Mouse (Mus musculus): Measurements from ENCODE around the gene Oaf. TPM values are rescaled to one million over a fixed set of nuclear protein-coding genes. Genes with fewer than 3 reads are reported as not detected.

Gene Oaf
- 10 to 100 TPM; 14.4 to 23.9 (median 18.0) TPM for total RNA-seq (2022)

- DNase-seq (ENCODE audit: low spot score in 2 of 2), result peak; percentile 62 to 76
These were observed at the start of gene Oaf for GRCm38 (mm10) chr9:43239712-43240593. Gene Oaf (minus strand): TSS chr9:43239911.

GRCm38 (mm10) chr9:43286870-43287269 is 47.2 kb upstream of the Oaf start:
- DNase-seq (ENCODE audit: low spot score in 2 of 2), result peak in 1 of 2 experiments; percentile 59

GRCm38 (mm10) chr9:43285281-43285680 is 45.6 kb upstream of the Oaf start:
- DNase-seq (ENCODE audit: low spot score in 2 of 2), result no peak

- peak; percentile 58 to 85 for DNase-seq (ENCODE audit: low spot score in 2 of 2)
These were observed 44.6 kb upstream of the Oaf start for GRCm38 (mm10) chr9:43284284-43284683.

- DNase-seq (ENCODE audit: low spot score in 2 of 2), result no peak
These were observed 34.0 kb upstream of the Oaf start for GRCm38 (mm10) chr9:43273735-43274134.

- DNase-seq (ENCODE audit: low spot score in 2 of 2), result no peak
These were observed 32.2 kb upstream of the Oaf start for GRCm38 (mm10) chr9:43271761-43272518.

GRCm38 (mm10) chr9:43270723-43271252 is 31.1 kb upstream of the Oaf start:
- DNase-seq (ENCODE audit: low spot score in 2 of 2), result peak; percentile 57 to 64

- peak; percentile 44 to 48 for DNase-seq (ENCODE audit: low spot score in 2 of 2)
These were observed 29.5 kb upstream of the Oaf start for GRCm38 (mm10) chr9:43269166-43269565.

- DNase-seq (ENCODE audit: low spot score in 2 of 2), result no peak
These were observed 27.6 kb upstream of the Oaf start for GRCm38 (mm10) chr9:43267357-43267756.

GRCm38 (mm10) chr9:43265194-43265593 is 25.5 kb upstream of the Oaf start:
- DNase-seq (ENCODE audit: low spot score in 2 of 2), result no peak

GRCm38 (mm10) chr9:43263946-43264451 is 24.3 kb upstream of the Oaf start:
- no peak for DNase-seq (ENCODE audit: low spot score in 2 of 2)

- no peak for DNase-seq (ENCODE audit: low spot score in 2 of 2)
These were observed 23.3 kb upstream of the Oaf start for GRCm38 (mm10) chr9:43262811-43263550.

GRCm38 (mm10) chr9:43262390-43262789 is 22.7 kb upstream of the Oaf start:
- DNase-seq (ENCODE audit: low spot score in 2 of 2), result no peak

GRCm38 (mm10) chr9:43261941-43262340 is 22.2 kb upstream of the Oaf start:
- no peak for DNase-seq (ENCODE audit: low spot score in 2 of 2)

GRCm38 (mm10) chr9:43261124-43261907 is 21.6 kb upstream of the Oaf start:
- DNase-seq (ENCODE audit: low spot score in 2 of 2), result no peak

- no peak for DNase-seq (ENCODE audit: low spot score in 2 of 2)
These were observed 20.9 kb upstream of the Oaf start for GRCm38 (mm10) chr9:43260661-43261060.

GRCm38 (mm10) chr9:43253271-43253681 is 13.6 kb upstream of the Oaf start:
- DNase-seq (ENCODE audit: low spot score in 2 of 2), result no peak

- DNase-seq (ENCODE audit: low spot score in 2 of 2), result no peak
These were observed 13.1 kb upstream of the Oaf start for GRCm38 (mm10) chr9:43252790-43253189.

- DNase-seq (ENCODE audit: low spot score in 2 of 2), result no peak
These were observed 12.1 kb upstream of the Oaf start for GRCm38 (mm10) chr9:43251786-43252185.

- DNase-seq (ENCODE audit: low spot score in 2 of 2), result no peak
These were observed 7.0 kb upstream of the Oaf start for GRCm38 (mm10) chr9:43246738-43247180.
